Mouse (Mus musculus) limb, embryonic 10.5 days (tissue): ENCODE measurements around the gene Nhsl1. TPM values are rescaled to one million over a fixed set of nuclear protein-coding genes. Genes with fewer than 3 reads are reported as not detected.

Experiments
- DNase-seq: peaks from one replicate; pipeline ENCODE4 v3.0.0-alpha.2; 2017; ENCODE audit warnings: low spot score
- H3K27ac ChIP-seq: fragments of 300-500 bp; sonication (generic); 2 replicates; pipeline ENCODE4 v1.5.1; 2016; ENCODE audit warnings: mild to moderate bottlenecking
- H3K27me3 ChIP-seq: fragments of 300-500 bp; sonication (generic); 2 replicates; pipeline ENCODE4 v1.6.1; 2016; ENCODE audit warnings: low read depth, mild to moderate bottlenecking; ENCODE audit not compliant: poor library complexity, severe bottlenecking
- H3K36me3 ChIP-seq: fragments of 300-500 bp; sonication (generic); 2 replicates; pipeline ENCODE4 v1.6.1; 2016; ENCODE audit warnings: mild to moderate bottlenecking, moderate library complexity
- H3K4me1 ChIP-seq: fragments of 300-500 bp; sonication (generic); 2 replicates; pipeline ENCODE4 v1.6.1; 2016
- H3K4me3 ChIP-seq: fragments of 300-500 bp; sonication (generic); 2 replicates; pipeline ENCODE4 v1.5.1; 2016; ENCODE audit warnings: mild to moderate bottlenecking, moderate library complexity
- H3K9me3 ChIP-seq: fragments of 300-500 bp; sonication (generic); replicated peaks from 2 replicates; pipeline ENCODE4 v1.6.1; 2016; ENCODE audit warnings: mild to moderate bottlenecking
- WGBS: fragments of 180-500 bp; shearing (Covaris S2); methylation state at CpG from one replicate; pipeline ENCODE4 v1.1.7; 2016; 5-methylcytosine and 5-hydroxymethylcytosine counted together
- polyA plus RNA-seq: library from polyadenylated mRNA; unstranded; fragments of >200 nt; fragmentation: Nextera tagmentation; extraction: Ambion mirVana; gene quantifications from 2 replicates; pipeline ENCODE4 v1.2.1, GENCODE M21; 2016

Nhsl1 gene
- polyA plus RNA-seq, 1 experiment from 2014 or later, result 8.6 TPM

DNA sequence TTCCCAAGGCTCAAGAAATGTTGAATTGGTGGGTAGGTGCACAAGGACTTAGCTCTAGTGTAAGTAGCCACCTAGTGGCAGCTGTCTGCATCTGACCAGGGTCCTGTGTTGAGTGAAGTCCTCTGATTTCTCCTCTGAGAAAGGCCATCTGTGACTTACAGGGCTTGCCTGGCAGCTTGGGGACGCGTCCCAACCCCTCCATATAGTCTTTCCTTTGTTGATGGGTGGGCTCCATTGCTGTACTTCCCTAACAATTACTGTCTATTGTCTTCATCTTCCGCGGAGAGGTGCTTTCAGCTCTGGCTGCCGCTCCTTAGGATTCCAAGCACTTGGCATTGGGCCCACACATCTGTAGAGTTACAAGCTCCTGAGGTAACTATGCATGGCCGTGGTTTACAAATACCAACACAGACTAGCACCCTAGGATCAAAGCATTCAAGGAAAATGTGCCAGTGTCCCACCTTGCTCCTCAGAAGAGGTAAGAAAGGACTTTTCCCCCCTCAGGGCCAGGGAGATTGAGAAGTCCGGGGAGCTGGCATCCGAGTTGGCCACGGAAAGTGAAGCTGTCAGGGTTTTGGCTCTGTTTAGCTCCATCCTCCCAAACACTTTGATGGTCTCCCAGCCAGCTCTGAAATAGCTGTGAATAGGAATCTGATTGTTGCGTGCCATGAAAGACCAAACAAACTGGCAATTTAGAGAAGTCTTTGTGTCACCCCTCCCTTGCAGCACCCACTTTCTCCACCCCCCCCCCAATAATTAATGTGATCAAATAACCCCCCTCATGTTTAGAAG lies 70.2 kb downstream of the Nhsl1 start:
- H3K36me3 ChIP-seq, result no peaks in the 10 kb centered on the region
- WGBS, result 30% methylated on average over 10 of the region's 10 CpGs
- H3K4me3 ChIP-seq, result no peak overlapping the region
- no peak overlapping the region for H3K27ac ChIP-seq
- peaks cover 24% of the 10 kb centered on the region for H3K4me1 ChIP-seq
- H3K9me3 ChIP-seq, result no peaks in the 10 kb centered on the region
- H3K27me3 ChIP-seq, result no peaks in the 10 kb centered on the region
- peak; percentile 54 for DNase-seq

DNA sequence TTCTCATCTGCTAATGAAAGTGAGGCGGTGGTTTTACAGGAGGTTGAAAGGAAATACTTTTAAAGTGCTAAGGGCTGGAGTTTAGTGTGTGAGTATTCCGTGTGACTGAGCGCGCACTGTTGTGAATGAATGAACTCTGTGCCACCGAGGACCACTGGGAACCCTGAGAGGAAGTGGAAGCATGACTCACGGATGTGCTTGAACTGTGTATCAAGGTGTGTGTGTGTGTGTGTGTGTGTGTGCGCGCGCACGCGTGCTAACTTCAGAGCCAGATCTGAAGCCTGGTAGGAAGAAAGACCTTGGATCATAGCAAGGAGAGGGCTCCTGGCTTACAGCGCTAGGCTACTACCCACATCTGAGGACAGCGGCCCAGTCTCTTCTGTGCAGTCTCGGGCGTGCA lies 71.2 kb downstream of the Nhsl1 start:
- no peaks in the 10 kb centered on the region for H3K27me3 ChIP-seq
- WGBS, result 85% methylated on average over 15 of the region's 15 CpGs
- H3K4me3 ChIP-seq, result no peak overlapping the region
- no peak overlapping the region for H3K27ac ChIP-seq
- no peaks in the 10 kb centered on the region for H3K36me3 ChIP-seq
- no peak for DNase-seq
- H3K9me3 ChIP-seq, result no peaks in the 10 kb centered on the region
- H3K4me1 ChIP-seq, result peaks cover 31% of the 10 kb centered on the region

DNA sequence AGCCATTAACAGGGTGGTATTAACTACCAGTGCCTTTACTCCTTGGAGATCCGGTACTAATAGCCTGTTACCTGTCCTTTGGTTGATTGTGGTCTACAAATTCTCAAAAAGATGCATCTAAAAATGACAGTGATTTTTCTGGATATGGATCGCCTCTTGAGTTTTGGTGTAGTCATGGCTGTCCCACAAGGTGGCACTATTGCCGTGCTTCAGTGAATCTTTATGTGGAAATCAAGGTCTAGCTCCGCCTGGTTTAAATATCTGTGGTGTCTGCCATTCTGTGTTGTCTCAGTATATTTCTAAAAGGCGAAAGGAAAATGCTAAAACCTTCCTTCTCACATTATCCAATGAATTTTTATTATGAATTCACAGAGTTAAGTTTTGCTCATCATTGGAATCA lies 72.8 kb downstream of the Nhsl1 start:
- H3K36me3 ChIP-seq, result no peaks in the 10 kb centered on the region
- H3K27me3 ChIP-seq, result no peaks in the 10 kb centered on the region
- no peak overlapping the region for H3K4me3 ChIP-seq
- H3K4me1 ChIP-seq, result peaks cover 31% of the 10 kb centered on the region
- H3K27ac ChIP-seq, result no peak overlapping the region
- H3K9me3 ChIP-seq, result no peaks in the 10 kb centered on the region
- peak; percentile 43 for DNase-seq
- WGBS, result 51% methylated on average over 5 of the region's 5 CpGs

DNA sequence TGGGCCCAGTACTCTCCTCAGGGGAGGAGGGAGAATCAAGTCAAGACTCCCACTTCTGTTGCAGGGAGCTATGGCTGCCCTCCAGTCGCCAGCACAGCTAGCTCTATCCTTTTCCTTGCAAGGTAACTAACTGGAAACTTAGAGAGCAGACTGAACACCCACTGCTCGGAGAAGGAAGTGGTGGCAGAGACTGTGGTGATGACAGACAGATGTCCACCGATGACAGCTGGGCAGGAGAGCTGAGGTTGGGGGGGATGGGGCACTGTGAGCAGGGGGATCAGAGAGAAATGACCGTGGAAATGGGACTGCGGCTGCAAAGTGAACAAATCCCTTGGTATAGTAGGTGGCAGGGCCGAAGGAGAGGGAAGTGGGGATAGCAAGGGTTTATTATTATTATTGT lies 73.5 kb downstream of the Nhsl1 start:
- WGBS, result 82% methylated on average over 6 of the region's 6 CpGs
- no peaks in the 10 kb centered on the region for H3K27me3 ChIP-seq
- no peaks in the 10 kb centered on the region for H3K36me3 ChIP-seq
- H3K4me3 ChIP-seq, result no peak overlapping the region
- no peak overlapping the region for H3K27ac ChIP-seq
- no peaks in the 10 kb centered on the region for H3K9me3 ChIP-seq
- peaks cover 31% of the 10 kb centered on the region for H3K4me1 ChIP-seq
- DNase-seq, result no peak

DNA sequence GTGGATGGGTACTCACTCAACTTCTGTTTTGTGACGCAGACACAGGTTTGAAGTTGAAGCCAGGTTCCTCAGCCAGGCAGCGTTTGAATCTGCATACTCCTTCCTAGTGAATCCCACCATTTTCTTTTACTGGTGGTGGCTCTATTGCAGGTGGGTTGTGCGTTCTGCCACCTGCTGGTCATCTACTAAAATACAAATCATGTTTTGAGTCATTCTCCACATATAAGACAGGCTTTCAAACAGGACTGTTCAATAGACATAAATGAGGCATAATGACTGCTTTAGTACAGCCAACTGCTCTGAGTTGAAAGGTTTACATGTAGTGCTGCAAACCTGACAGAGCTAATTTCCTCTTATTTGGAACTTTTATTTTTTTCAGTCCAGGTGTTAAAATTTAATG lies 75.0 kb downstream of the Nhsl1 start:
- Histone ChIP-seq H3K36me3 (no peaks in the 10 kb centered on the region), H3K27me3 (no peaks in the 10 kb centered on the region), H3K4me3 (no peak overlapping the region), H3K4me1 (peaks cover 29% of the 10 kb centered on the region), H3K9me3 (no peaks in the 10 kb centered on the region), H3K27ac (peak overlapping the region; percentile 37; the same call in 1 of the 2 replicates)
- 55% methylated on average over 3 of the region's 3 CpGs for WGBS
- DNase-seq, result no peak

DNA sequence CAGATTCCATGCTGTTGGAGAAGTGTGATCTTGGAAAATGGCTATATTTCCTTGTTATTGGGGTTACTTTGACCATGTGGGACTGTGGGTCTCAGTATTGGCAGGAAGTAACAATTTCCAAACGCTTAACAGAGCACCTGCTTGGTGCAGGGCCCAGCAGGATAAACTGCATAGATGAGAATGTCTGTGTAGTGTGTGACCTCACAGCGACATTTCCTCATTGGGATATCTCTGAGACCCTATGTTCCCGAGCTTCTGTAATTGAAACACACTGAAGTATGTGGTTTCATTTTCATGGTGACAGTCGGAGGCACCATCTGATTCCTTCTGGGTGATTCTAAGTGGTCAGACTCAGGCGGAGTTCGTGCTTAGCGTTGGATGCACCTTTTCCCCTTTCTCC lies 75.5 kb downstream of the Nhsl1 start:
- no peaks in the 10 kb centered on the region for H3K36me3 ChIP-seq
- DNase-seq, result no peak
- WGBS, result 82% methylated on average over 7 of the region's 7 CpGs
- no peaks in the 10 kb centered on the region for H3K27me3 ChIP-seq
- H3K4me1 ChIP-seq, result peaks cover 26% of the 10 kb centered on the region
- H3K4me3 ChIP-seq, result no peak overlapping the region
- no peak overlapping the region for H3K27ac ChIP-seq
- H3K9me3 ChIP-seq, result no peaks in the 10 kb centered on the region

- no peaks in the 10 kb centered on the region for H3K27me3 ChIP-seq
- H3K9me3 ChIP-seq, result no peaks in the 10 kb centered on the region
- no peak overlapping the region for H3K4me3 ChIP-seq
- WGBS, result 81% methylated on average over 7 of the region's 7 CpGs
- no peak for DNase-seq
- peaks cover 5% of the 10 kb centered on the region; the same call in 1 of the 2 replicates for H3K4me1 ChIP-seq
- H3K27ac ChIP-seq, result no peak overlapping the region
- H3K36me3 ChIP-seq, result no peaks in the 10 kb centered on the region
Observed at GRCm38 (mm10) chr10:18400089-18400644, 81.4 kb downstream of the Nhsl1 start.

DNA sequence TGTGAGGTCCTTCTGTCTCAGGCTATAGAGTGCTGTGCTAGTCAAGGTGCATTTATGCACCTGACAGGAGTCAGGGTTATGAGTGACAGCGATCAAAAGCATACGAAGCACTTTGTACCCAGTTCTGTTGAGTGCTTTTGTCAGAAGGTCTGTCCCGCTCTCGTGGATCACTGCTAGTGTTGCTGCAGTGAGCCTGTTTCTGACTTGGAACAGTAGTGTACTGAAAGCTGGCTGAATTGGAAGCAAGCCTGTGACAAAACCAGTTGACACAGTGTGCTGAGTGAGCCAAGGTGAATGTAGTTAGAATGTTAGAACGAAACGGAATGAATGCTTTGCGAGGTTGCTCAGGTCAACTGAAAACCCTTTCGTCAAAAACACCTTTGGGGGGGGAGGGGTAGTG lies 82.2 kb downstream of the Nhsl1 start:
- Histone ChIP-seq H3K4me1 (peaks cover 5% of the 10 kb centered on the region; the same call in 1 of the 2 replicates), H3K4me3 (no peak overlapping the region), H3K27ac (no peak overlapping the region), H3K9me3 (no peaks in the 10 kb centered on the region), H3K36me3 (no peaks in the 10 kb centered on the region), H3K27me3 (no peaks in the 10 kb centered on the region)
- WGBS, result 83% methylated on average over 8 of the region's 8 CpGs
- no peak for DNase-seq

GRCm38 (mm10) chr10:18403992-18404391 lies 85.2 kb downstream of the Nhsl1 start:
- WGBS, result 70% methylated on average over 2 of the region's 2 CpGs
- DNase-seq, result no peak
- Histone ChIP-seq H3K27me3 (no peaks in the 10 kb centered on the region), H3K9me3 (no peaks in the 10 kb centered on the region), H3K4me3 (no peak overlapping the region), H3K4me1 (peaks cover 29% of the 10 kb centered on the region), H3K27ac (no peak overlapping the region), H3K36me3 (no peaks in the 10 kb centered on the region)

DNA sequence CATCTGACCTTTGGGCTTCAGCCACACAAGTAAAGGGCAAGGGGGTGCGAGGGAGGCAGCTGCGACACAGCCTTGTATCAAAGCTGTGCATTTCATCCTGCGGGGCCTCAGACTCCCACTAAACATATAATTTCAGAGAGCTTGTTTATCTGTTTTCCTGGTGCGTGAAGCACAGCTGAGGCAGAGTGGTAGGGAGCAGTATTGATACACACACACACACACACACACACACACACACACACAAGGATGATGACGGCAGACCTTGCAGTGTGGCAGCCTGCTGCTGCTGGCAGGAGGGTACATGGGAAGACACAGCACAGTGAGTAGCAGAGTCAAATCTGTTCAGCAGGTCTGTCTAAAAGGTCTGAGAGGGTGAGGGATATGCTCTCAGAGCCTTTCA lies 85.9 kb downstream of the Nhsl1 start:
- DNase-seq, result no peak
- Histone ChIP-seq H3K9me3 (no peaks in the 10 kb centered on the region), H3K4me1 (peaks cover 36% of the 10 kb centered on the region), H3K4me3 (no peak overlapping the region), H3K27ac (no peak overlapping the region), H3K36me3 (no peaks in the 10 kb centered on the region), H3K27me3 (no peaks in the 10 kb centered on the region)
- WGBS, result 82% methylated on average over 5 of the region's 5 CpGs

GRCm38 (mm10) chr10:18407062-18407830 lies 88.5 kb downstream of the Nhsl1 start:
- H3K27ac ChIP-seq, result peak overlapping the region; percentile 86
- no peaks in the 10 kb centered on the region for H3K36me3 ChIP-seq
- WGBS, result under 1% methylated on average over 21 of the region's 21 CpGs
- peaks cover 51% of the 10 kb centered on the region for H3K4me1 ChIP-seq
- H3K27me3 ChIP-seq, result no peaks in the 10 kb centered on the region
- H3K4me3 ChIP-seq, result peak overlapping the region; percentile 62
- DNase-seq, result peak; percentile 83
- H3K9me3 ChIP-seq, result no peaks in the 10 kb centered on the region

DNA sequence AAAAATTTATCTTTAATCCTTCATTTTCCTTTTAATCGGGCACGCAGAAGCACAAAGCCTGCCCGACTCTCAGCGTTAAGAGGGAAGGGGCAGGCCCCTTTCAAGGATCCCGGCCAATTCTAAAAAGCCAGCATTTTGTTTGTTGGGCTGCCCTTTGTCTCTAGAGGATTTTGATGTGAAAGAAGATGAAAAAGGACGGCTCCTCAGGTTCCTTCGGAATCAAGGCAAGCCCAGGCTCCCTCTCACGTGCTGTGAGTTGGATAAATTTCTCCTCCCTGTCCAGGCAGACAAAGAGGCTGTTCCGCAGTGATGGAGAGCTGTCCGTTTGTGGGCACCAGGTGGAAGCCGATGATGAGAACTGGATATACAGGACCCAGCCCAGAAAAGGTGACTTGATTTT lies 89.3 kb downstream of the Nhsl1 start:
- DNase-seq, result peak; percentile 35
- Histone ChIP-seq H3K4me1 (peaks cover 51% of the 10 kb centered on the region), H3K36me3 (no peaks in the 10 kb centered on the region), H3K4me3 (peak overlapping the region; percentile 62), H3K27ac (peak overlapping the region; percentile 86), H3K9me3 (no peaks in the 10 kb centered on the region), H3K27me3 (no peaks in the 10 kb centered on the region)
- WGBS, result 22% methylated on average over 11 of the region's 11 CpGs

DNA sequence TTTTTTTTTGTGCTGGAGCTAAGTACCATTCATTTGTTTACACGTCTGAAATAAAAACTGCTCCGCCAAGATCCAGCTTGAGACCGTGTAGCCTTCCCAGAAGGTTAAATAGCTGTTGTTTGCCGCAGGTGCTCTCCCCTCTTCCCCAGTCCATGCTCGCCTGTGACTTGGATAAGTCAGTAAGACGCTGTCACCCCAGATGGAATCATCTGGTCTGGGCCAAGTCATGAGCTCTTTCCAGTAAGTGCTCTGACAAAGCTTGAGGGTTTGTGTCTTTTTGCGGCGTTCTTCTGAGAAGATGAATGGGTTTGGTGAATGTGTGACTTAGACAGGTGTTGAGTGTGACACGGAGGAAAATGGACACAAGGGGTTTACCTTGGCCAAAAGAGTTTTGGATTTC lies 89.8 kb downstream of the Nhsl1 start:
- WGBS, result 53% methylated on average over 9 of the region's 9 CpGs

More for the DNA sequence above, 89.8 kb downstream of the Nhsl1 start:
- Histone ChIP-seq H3K9me3 (no peaks in the 10 kb centered on the region), H3K27ac (peak overlapping the region; percentile 86), H3K36me3 (no peaks in the 10 kb centered on the region), H3K4me3 (peak overlapping the region; percentile 62), H3K4me1 (peaks cover 51% of the 10 kb centered on the region), H3K27me3 (no peaks in the 10 kb centered on the region)
- no peak for DNase-seq
